Mouse (Mus musculus) lung, embryonic 14.5 days (tissue): ENCODE measurements around the gene Entpd6. TPM values are rescaled to one million over a fixed set of nuclear protein-coding genes. Genes with fewer than 3 reads are reported as not detected.

ENCODE experiments used
- ATAC-seq: fragments of 200-750 bp; cut with Nextera tagmentation; 2 replicates; pipeline ENCODE4 v1.8.0; 2017; ENCODE audit warnings: mild to moderate bottlenecking, moderate TSS enrichment, moderate library complexity; ENCODE audit not compliant: insufficient read depth
- DNase-seq: peaks from one replicate; pipeline ENCODE4 v3.0.0-alpha.2; 2015
- H3K27ac ChIP-seq: fragments of 300-500 bp; sonication (generic); 2 replicates; pipeline ENCODE4 v1.5.1; 2014; ENCODE audit warnings: low read depth, mild to moderate bottlenecking, moderate library complexity
- H3K27me3 ChIP-seq: fragments of 300-500 bp; sonication (generic); 2 replicates; pipeline ENCODE4 v1.6.1; 2014; ENCODE audit warnings: low read length, control low read depth; ENCODE audit not compliant: insufficient read depth
- H3K36me3 ChIP-seq: fragments of 300-500 bp; sonication (generic); 2 replicates; pipeline ENCODE4 v1.6.1; 2014; ENCODE audit warnings: control low read depth; ENCODE audit not compliant: insufficient read depth
- H3K4me1 ChIP-seq: fragments of 300-500 bp; sonication (generic); 2 replicates; pipeline ENCODE4 v1.6.1; 2014; ENCODE audit warnings: antibody characterized with exemption, control low read depth; ENCODE audit not compliant: insufficient read depth
- H3K4me2 ChIP-seq: fragments of 300-500 bp; sonication (generic); 2 replicates; pipeline ENCODE4 v1.6.1; 2014; ENCODE audit warnings: mild to moderate bottlenecking
- H3K4me3 ChIP-seq: fragments of 300-500 bp; sonication (generic); 2 replicates; pipeline ENCODE4 v1.5.1; 2014; ENCODE audit warnings: low read depth, low read length
- H3K9ac ChIP-seq: fragments of 300-500 bp; sonication (generic); 2 replicates; pipeline ENCODE4 v1.6.1; 2014
- H3K9me3 ChIP-seq: fragments of 300-500 bp; sonication (generic); 2 replicates; pipeline ENCODE4 v1.6.1; 2016; ENCODE audit warnings: low read depth, low read length, control low read depth
- CTCF ChIP-seq: IDR thresholded peaks from 2 replicates; pipeline ENCODE4 v1.5.1; 2016; ENCODE audit warnings: antibody characterized with exemption, low read depth
- WGBS: fragments of 180-500 bp; shearing (Covaris S2); extraction: QIAGEN DNeasy Blood & Tissue Kit; methylation state at CpG from one replicate; pipeline ENCODE4 v1.1.7; 2014; 5-methylcytosine and 5-hydroxymethylcytosine counted together
- polyA plus RNA-seq: library from polyadenylated mRNA; unstranded; fragments of >200 nt; fragmentation: Nextera tagmentation; extraction: Ambion mirVana; gene quantifications from 2 replicates; pipeline ENCODE4 v1.2.1, GENCODE M21; 2014

The Entpd6 gene
- polyA plus RNA-seq, 1 experiment from 2014 or later, result 33.7 TPM

GRCm38 (mm10) chr2:150787234-150787771 is 38.5 kb downstream of the Entpd6 start:
- WGBS, result under 1% methylated on average over 23 of the region's 23 CpGs
- peak overlapping the region; percentile 69; the same call in 1 of the 2 replicates for H3K27ac ChIP-seq
- no peak for TF ChIP-seq CTCF
- peak overlapping the region; percentile 65 for H3K9ac ChIP-seq
- H3K9me3 ChIP-seq, result no peaks in the 10 kb centered on the region
- H3K4me2 ChIP-seq, result peak overlapping the region; percentile 80
- ATAC-seq, result peak; percentile 55; the same call in 1 of the 2 replicates
- peak; percentile 61 for DNase-seq
- H3K36me3 ChIP-seq, result peaks cover 10% of the 10 kb centered on the region; the same call in 1 of the 2 replicates
- H3K4me3 ChIP-seq, result peak overlapping the region; percentile 68
- H3K27me3 ChIP-seq, result no peaks in the 10 kb centered on the region
- no peaks in the 10 kb centered on the region; the same call in 1 of the 2 replicates for H3K4me1 ChIP-seq

DNA sequence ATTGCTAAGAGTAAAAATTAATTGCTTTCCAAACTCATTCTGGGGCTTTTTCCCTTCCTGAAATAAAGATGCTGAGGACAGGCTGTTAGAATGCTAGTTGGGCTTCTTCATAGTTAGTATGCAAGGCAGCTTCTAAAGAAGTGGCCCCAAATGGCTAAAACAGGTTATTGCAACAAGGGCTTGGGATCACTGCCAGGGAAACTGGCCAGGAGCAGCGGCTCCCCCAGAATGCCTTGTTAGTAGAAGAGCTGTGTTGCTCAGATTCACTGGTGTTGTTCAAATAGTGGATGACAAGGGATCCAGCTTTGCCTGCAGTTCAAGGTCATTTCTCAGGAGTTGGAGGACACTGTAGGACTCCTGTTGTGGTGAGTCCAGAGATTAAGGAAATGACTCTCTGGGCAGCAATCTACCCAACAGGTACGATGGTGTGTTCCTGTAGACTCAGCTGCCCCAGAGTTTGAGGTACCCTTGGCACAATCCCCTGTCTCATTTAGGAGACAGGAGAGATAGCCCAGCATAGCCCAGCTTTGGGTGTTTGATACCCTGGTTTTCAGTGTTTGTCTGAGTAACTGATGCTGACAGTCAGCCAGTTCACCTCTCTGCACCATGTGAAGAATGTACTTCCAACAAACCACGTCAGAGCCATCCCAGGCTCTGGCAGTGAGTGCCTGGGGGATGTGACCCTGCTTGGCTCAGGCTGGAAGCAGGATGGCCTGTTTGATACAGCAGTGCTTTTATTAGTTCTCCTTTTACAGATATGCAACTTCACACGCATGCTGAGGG is 40.1 kb downstream of the Entpd6 start:
- peak; percentile 35 for TF ChIP-seq CTCF
- Histone ChIP-seq H3K4me3 (no peak overlapping the region), H3K36me3 (peaks cover 27% of the 10 kb centered on the region; the same call in 1 of the 2 replicates), H3K4me1 (no peaks in the 10 kb centered on the region; the same call in 1 of the 2 replicates), H3K27ac (peak overlapping the region; percentile 42; the same call in 1 of the 2 replicates), H3K27me3 (no peaks in the 10 kb centered on the region), H3K4me2 (peak overlapping the region; percentile 80), H3K9ac (no peak overlapping the region), H3K9me3 (no peaks in the 10 kb centered on the region)
- WGBS, result 52% methylated on average over 4 of the region's 4 CpGs
- DNase-seq, result peak; percentile 91
- peak; percentile 3; the same call in 1 of the 2 replicates for ATAC-seq

DNA sequence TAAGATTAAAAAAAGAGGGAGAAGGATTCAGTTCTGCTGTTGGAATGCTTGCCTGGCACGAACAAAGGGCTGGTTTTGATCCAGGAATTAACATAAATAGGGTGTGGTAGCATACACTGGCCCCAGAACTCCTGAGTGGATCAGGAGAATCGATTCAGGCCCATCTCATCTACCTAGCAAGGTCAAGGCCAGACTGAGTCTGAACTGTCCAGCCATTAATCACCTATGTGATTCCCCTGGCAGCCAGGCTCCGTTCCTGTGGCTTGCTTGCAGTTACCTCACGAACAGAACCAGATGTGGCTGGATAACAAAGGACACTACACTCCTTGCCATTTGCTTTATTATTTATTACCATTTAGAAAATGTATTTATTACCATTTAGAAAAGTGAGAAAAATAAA is 44.5 kb downstream of the Entpd6 start:
- DNase-seq, result no peak
- Histone ChIP-seq H3K27me3 (no peaks in the 10 kb centered on the region), H3K36me3 (peaks cover 49% of the 10 kb centered on the region), H3K4me3 (no peak overlapping the region), H3K9me3 (no peaks in the 10 kb centered on the region), H3K4me2 (no peak overlapping the region), H3K4me1 (no peaks in the 10 kb centered on the region), H3K9ac (no peak overlapping the region), H3K27ac (no peak overlapping the region)
- WGBS, result 72% methylated on average over 4 of the region's 4 CpGs
- no peak for ATAC-seq
- no peak for TF ChIP-seq CTCF

- H3K9ac ChIP-seq, result no peak overlapping the region
- no peaks in the 10 kb centered on the region for H3K9me3 ChIP-seq
- H3K27me3 ChIP-seq, result no peaks in the 10 kb centered on the region
- 64% methylated on average over 7 of the region's 7 CpGs for WGBS
- no peak overlapping the region for H3K4me2 ChIP-seq
- DNase-seq, result no peak
- peaks cover 58% of the 10 kb centered on the region for H3K36me3 ChIP-seq
- no peak overlapping the region for H3K27ac ChIP-seq
- H3K4me1 ChIP-seq, result no peaks in the 10 kb centered on the region
- ATAC-seq, result no peak
- H3K4me3 ChIP-seq, result no peak overlapping the region
- TF ChIP-seq CTCF, result no peak
These were observed 49.2 kb downstream of the Entpd6 start for GRCm38 (mm10) chr2:150798084-150798483.

GRCm38 (mm10) chr2:150800616-150801015 is 51.8 kb downstream of the Entpd6 start:
- Histone ChIP-seq H3K9me3 (no peaks in the 10 kb centered on the region), H3K4me1 (no peaks in the 10 kb centered on the region), H3K9ac (no peak overlapping the region), H3K36me3 (peaks cover 50% of the 10 kb centered on the region), H3K27ac (no peak overlapping the region), H3K4me2 (no peak overlapping the region), H3K27me3 (no peaks in the 10 kb centered on the region), H3K4me3 (no peak overlapping the region)
- no peak for TF ChIP-seq CTCF
- no peak for DNase-seq
- 86% methylated on average over 5 of the region's 5 CpGs for WGBS
- peak; percentile 28; the same call in 1 of the 2 replicates for ATAC-seq

DNA sequence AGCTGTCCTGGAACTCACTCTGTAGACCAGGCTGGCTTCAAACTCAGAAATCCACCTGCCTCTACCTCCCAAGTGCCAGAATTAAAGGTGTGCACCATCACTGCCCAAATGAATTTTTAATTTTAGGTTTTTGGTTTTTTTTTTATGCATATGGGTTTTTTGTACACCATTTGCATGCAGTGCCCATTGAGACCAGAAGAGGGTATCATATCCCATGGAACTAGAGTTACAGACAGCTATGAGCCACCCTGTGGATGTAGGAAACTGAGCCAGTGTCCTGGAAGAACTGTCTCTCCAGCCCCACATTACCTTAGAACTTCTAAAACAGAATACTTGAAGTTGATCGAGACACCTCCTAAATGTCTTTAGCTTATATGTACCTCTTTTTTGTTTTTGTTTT is 54.2 kb downstream of the Entpd6 start:
- H3K36me3 ChIP-seq, result peaks cover 64% of the 10 kb centered on the region
- peak; percentile 62 for DNase-seq
- H3K27ac ChIP-seq, result no peak overlapping the region
- no peaks in the 10 kb centered on the region for H3K4me1 ChIP-seq
- no peak for ATAC-seq
- H3K4me3 ChIP-seq, result no peak overlapping the region
- WGBS, result 81% methylated on average over 1 of the region's 1 CpGs
- H3K9ac ChIP-seq, result no peak overlapping the region
- no peaks in the 10 kb centered on the region for H3K27me3 ChIP-seq
- no peak overlapping the region for H3K4me2 ChIP-seq
- no peaks in the 10 kb centered on the region for H3K9me3 ChIP-seq
- peak; percentile 59 for TF ChIP-seq CTCF

DNA sequence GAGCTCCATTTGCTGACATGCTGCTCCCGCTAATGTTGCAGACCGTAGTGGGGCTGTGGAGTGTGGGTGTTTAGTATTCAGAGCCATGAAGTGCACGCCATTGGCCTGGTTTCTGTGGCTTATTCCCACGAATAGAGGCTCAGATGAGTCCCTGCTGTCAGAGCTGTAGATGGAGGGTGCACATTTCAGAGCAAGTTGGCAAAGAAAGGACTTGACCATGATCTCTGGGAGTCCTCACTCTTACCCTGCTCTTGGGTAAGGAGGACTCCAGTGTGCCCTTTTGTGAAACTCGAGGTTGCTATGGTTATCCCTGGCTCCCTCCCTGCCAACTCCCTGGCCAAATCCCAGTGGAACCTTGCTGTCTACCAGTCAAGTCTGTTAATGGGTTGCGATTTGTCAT is 59.5 kb downstream of the Entpd6 start:
- ATAC-seq, result no peak
- H3K27ac ChIP-seq, result no peak overlapping the region
- WGBS, result 81% methylated on average over 6 of the region's 6 CpGs
- peaks cover 87% of the 10 kb centered on the region for H3K36me3 ChIP-seq
- DNase-seq, result no peak
- no peak for TF ChIP-seq CTCF
- no peak overlapping the region for H3K9ac ChIP-seq
- no peaks in the 10 kb centered on the region for H3K4me1 ChIP-seq
- H3K27me3 ChIP-seq, result no peaks in the 10 kb centered on the region
- no peak overlapping the region for H3K4me2 ChIP-seq
- H3K4me3 ChIP-seq, result no peak overlapping the region
- no peaks in the 10 kb centered on the region for H3K9me3 ChIP-seq
